Mouse (Mus musculus) gonadal fat pad, adult 2 months (tissue): ENCODE results near the gene Gm17660. TPM values are rescaled to one million over a fixed set of nuclear protein-coding genes. Genes with fewer than 3 reads are reported as not detected.
"Not testable (repeated sequence)": the region's sequence is repeated elsewhere in the genome, so short reads cannot be mapped to it uniquely, and the experiment has no call there.

ENCODE experiments used
- DNase-seq: peaks from one replicate; pipeline ENCODE4 v3.0.0-alpha.2; 2012; ENCODE audit warnings: low read depth
- polyA plus RNA-seq: library from polyadenylated mRNA; depleted of rRNA; stranded (reverse); fragments of >200 nt; gene quantifications from 2 replicates; pipeline ENCODE4 v1.2.3, GENCODE M21; 2012; rRNA removed

The Gm17660 gene
- polyA plus RNA-seq, 1 experiment, result not detected

GRCm38 (mm10) chr5:104042906-104043305 is 34.5 kb downstream of the Gm17660 start:
- DNase-seq, result no peak

DNA sequence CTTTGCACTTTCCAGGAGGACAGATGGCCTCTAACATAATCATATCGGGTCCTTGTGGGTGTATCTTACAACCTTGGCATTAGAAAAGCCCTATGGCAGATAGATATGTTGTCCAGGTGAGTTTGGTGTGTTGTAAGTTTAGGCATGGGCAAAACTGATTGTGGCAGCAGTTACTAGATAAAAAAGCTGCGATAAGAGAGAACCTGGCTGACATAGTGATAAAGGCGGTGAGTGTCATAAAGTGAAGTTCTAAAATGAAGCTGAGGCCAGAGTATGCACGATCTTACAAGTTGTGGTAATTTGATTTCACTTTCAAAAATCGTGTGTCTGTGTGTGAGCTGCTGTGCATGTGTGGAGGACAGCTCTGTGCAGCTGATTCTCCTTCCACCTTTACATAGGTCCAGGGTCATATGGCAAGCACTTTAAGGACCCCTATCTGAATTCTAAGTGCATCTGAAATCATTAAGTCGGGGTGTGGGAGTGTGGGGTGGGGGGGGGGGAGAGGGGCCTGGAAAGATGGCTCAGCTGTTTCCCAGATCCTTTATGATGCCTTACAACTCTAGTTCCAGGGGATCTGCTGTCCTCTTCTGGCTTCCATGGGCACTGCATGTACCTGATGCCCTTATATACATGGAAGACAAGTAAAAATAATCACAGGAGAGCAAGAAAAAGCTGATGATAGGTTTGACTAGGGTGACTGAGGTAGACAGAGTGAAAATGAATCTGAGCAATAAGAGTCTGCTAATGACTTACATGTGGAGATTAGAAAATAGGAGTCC is 38.1 kb downstream of the Gm17660 start:
- no peak for DNase-seq

DNA sequence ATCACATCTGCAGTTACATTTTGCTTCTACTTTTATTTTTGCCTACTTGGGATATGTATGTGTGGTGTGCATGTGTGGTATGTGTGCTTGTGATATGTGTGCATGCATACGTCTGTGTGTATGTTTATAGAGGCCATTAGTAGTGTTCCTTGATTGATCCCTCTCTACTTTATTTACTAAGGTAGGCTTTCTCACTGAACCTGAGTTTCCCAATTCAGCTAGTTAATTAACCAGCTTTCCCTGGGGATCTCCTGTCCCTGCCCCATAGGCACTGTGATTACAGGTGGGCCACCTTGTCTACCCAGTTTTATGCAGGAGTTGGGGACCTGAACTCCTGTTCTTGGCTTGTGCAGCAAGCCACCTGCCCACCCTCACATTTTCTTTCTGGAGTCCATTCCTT is 40.7 kb downstream of the Gm17660 start:
- no peak for DNase-seq

- DNase-seq, result no peak
These were observed 41.6 kb downstream of the Gm17660 start for GRCm38 (mm10) chr5:104035824-104036223.

- DNase-seq, result no peak
These were observed 42.3 kb downstream of the Gm17660 start for GRCm38 (mm10) chr5:104035066-104035465.

DNA sequence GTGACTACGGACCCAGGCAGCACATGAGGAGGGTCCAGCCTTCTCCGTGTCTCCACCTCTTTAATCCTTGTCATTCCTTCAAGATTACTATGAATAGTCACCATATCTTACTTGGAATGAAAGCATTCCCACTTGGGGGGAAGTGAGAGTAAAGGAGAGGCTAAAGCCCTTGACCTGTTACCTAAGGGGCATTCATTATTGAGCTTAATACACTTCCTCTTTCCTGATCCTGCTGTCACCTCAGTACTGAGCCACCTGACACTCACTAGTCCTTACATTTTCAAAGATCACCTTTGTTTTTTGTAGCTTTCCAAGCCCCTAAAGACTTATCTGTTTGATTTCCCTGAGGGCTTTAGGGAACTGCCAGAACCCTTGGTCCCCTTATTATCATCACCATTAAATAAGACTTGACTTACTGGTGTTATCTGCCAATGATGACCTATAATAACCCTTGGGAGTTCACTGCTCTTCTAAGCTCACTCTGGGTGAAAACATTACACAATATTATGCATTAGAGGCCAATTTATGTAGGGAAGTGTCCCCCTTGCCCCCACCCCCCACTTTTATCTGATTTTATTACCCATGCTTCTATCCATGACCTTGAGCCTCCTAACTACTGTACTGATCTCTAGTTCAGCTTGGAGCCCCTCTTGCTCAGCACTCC is 44.8 kb downstream of the Gm17660 start:
- DNase-seq, result no peak

GRCm38 (mm10) chr5:104025245-104025854 is 52.1 kb downstream of the Gm17660 start:
- no peak for DNase-seq

DNA sequence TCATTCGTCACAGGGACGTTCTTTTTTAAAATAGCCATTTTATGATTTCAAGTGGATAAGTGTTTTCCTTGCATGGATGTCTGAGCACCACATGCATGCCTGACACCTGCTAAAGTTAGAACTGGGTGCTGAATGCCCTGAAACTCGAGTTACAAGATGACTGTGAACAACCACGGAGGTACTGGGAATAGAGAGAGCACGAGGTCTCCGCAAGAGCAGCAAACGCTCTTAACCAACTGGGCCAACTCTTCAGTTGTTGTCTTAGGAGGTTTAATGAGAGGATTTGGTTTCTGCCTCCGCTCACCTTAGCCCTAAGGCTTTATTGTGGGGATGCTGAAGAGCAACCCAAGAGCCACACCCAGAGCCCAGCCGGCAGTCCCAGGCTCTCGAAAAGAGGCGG is 52.6 kb downstream of the Gm17660 start:
- no peak for DNase-seq

- DNase-seq, result not testable (repeated sequence)
These were observed 53.2 kb downstream of the Gm17660 start for GRCm38 (mm10) chr5:104024193-104024592.

- DNase-seq, result no peak
These were observed 54.0 kb downstream of the Gm17660 start for GRCm38 (mm10) chr5:104023289-104024020.

GRCm38 (mm10) chr5:104022558-104022957 is 54.9 kb downstream of the Gm17660 start:
- DNase-seq, result no peak

DNA sequence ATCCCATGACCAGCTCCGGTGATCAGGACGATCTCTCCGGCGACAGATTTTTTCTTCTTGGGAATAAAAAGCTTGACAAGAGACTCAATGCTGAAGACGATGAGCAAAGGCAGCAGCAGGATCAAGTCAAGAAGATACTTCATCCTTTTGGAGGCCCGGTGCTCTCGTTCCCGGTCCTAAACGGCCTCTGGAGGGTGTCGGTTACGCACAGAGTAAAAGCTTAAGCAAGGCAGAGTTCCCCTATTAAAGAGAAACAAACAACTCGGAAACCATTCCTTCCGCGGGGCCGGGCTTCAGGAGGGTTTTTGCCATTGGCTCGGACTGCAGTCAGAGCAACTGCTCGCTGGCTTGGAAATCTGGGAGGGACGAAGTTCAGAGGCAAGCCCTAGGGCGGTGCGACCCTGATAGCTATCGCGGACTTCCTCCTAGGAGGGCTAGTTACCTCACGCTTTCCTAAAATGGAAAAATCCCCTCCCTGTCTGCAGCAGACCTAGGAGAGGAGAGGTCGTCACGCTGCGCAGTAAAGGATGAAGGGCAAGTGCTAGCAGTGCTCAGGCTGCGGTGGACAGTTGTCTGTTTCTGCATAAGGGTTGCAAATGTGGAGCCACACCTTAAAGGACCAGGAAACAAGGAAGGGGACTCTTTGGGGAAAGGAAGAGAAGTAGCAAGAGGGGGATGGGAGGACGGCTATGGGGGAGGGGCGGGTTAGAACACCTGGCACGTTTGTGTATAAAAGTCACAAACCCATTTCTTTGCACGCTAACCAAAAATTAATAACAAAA is 55.6 kb downstream of the Gm17660 start, which contains the start of gene Hsd17b11:
Gene Hsd17b11, minus strand, starts transcription at position 323 of the 782 bp plus-strand sequence.
- DNase-seq, result no peak

Other genes starting within 250 kb of the Gm17660 start
- gene Klhl8, start 166.3 kb downstream of the Gm17660 start, polyA plus RNA-seq, result 9.3 and 9.8 TPM in 2 replicates
- 0.08 and 0.30 TPM in 2 replicates for gene Hsd17b13, start 100.2 kb downstream of the Gm17660 start, polyA plus RNA-seq
- gene Hsd17b11, start 55.7 kb downstream of the Gm17660 start, polyA plus RNA-seq, result 36.0 and 37.0 TPM in 2 replicates
- 59.8 and 70.6 TPM in 2 replicates for gene Nudt9, start 31.3 kb downstream of the Gm17660 start, polyA plus RNA-seq
- 125 and 148 TPM in 2 replicates for gene Sparcl1, start 36.1 kb upstream of the Gm17660 start, polyA plus RNA-seq
- gene Dspp, start 93.1 kb upstream of the Gm17660 start, polyA plus RNA-seq, result not detected in 2 replicates
- gene Dmp1, start 125.0 kb upstream of the Gm17660 start, polyA plus RNA-seq, result 0.08 TPM in 1 of 2 replicates, not detected in the other
- gene Ibsp, start 221.6 kb upstream of the Gm17660 start, polyA plus RNA-seq, result not detected in 2 replicates
- gene Mepe, start 247.7 kb upstream of the Gm17660 start, polyA plus RNA-seq, result not detected in 2 replicates